Mouse (Mus musculus) frontal cortex, postnatal 14 days (tissue): Measurements from ENCODE around the gene Gm20838.
"Not testable (repeated sequence)": the region's sequence is repeated elsewhere in the genome, so short reads cannot be mapped to it uniquely, and the experiment has no call there.

Experiments used
- DNase-seq, 2 experiments: peaks; one replicate each; pipeline ENCODE4 v3.0.0; 2022; ENCODE audit warnings: low spot score in 2 of 2

Gm20838 gene

GRCm38 (mm10) chrY:33543064-33543463, at the start of gene Gm20838:
TSS of gene Gm20838 (minus strand) at chrY:33543164.
- DNase-seq = not testable (repeated sequence)
